Mouse (Mus musculus) cerebellum, adult 9-11 months (tissue): ENCODE measurements around the gene Mrtfb.

Source experiments
- DNase-seq: peaks from one replicate; pipeline ENCODE4 v3.0.0; 2022

Gene Mrtfb

DNA sequence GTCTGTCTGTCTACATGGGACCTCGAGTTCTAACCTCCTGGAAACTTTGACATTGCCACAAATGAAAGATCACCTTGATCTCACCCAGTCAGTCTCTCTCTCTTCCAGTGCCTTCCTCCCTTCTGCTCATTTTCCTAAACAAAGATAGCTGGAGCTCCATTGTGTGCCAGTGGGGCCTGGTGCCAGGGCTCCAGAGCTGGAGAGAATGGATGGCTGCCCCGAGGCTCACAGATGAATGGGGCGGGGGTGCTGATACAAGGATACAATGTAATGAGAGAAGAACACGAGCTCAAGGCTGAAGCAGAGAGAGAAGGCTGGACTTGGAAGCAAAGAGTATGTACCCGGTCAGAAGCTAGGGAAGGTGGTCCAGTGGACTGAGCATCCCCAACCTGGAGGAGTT lies 189.2 kb downstream of the Mrtfb start:
- peak; percentile 22 for DNase-seq

DNA sequence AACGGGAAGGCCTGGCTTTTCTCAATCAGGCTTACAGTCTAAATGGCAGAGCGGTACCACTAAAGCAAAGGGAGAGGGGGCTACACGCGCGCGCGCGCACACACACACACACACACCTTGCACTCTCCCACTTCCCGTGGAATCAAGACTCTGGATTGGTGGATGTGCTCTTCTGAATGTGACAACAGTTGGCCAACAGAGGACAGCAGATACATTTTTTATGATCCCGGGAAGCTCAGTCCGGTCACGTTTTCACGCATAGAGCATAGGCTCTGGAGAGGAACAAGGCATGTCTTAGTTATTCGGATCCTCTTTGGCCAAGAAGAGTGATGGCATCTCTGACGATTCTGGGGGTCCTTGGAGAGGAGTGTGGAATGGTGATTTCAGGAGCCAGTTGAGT lies 190.2 kb downstream of the Mrtfb start:
- peak; percentile 35 for DNase-seq

DNA sequence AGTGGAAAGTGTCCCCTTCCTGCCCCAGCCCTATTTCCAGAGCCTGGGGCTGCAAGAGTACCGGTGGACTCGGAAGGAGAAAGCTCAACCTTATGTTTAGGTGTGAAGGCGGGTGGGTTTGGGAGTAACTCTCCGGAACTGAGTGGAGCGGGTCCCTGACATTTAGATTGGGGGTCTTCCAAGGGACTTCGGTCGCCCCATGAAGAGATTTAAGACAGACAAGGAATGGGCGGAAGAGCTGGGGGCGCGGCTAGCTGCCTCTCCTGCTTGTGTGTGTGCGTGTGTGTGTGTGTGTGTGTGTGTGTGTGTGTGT lies 190.6 kb downstream of the Mrtfb start:
- DNase-seq = no peak

DNA sequence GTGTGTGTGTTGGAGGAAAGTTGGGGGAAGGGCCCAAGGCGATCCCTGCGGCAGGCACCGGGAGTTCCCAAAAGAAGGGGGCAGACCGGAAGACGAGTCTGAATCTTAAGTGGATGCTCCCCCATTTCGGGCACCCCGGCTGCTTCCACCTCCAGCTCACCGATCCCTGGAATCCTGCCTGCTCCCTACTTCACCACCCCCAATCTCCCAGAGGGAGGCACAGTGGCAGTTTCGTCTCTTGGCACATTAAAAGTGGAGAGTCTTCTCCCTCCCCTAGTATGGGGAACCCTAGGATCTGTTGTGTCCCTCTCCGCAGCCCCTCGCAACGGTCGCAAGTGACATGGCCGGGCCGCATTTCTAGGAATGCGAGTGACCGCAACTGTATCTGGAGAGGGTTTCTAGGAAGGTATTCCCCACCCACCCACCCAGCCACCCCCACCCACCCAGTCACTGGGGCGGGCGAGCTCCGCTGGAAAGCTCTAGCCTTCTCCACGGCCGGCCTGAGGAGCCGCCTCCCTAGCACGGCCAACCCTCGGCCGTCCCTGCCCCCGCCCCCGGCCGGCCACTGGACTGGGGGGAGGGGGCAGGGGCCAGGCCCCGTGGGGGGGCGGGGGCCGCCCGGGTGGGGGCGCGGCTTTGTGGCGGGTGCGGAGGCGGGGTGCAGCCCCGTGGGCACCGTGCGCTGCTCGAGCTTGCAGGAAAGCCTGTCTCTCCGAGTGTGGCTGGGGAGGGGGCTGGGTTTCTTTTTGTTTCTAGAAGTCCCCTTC lies 191.2 kb downstream of the Mrtfb start:
- peak; percentile 49 for DNase-seq

DNA sequence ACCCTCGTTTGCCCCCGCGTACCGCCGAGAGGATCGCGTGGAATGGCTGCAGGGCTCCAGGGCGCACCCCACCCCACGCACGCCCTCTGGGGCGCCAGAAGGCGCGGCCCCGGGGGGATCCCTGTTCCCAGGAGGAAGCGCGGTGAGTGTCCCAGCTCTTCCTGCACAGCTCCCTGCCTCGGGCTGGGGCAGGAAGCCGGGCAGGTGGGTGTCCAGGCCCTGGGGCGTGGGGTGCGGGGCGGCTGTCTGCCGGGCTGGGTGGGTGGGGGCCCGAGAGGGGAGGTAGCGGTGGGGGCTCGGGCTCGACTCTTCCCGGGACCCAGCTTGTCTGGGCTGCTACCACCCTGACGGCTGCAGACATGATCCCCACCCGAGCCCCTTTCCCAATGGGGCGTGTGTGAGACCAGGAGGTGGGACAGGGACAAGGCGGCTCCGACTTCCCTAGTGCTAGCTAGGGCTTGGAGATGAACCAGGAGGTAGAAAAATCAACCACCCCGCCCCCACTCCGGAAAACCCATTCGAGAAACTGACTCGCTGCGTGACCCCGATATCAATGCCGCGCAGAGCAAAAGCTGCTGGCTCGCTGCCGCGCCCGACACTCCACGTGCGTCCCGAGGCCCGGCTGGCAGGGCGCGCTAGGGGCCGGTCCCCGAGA lies 191.9 kb downstream of the Mrtfb start:
- DNase-seq = peak; percentile 58

DNA sequence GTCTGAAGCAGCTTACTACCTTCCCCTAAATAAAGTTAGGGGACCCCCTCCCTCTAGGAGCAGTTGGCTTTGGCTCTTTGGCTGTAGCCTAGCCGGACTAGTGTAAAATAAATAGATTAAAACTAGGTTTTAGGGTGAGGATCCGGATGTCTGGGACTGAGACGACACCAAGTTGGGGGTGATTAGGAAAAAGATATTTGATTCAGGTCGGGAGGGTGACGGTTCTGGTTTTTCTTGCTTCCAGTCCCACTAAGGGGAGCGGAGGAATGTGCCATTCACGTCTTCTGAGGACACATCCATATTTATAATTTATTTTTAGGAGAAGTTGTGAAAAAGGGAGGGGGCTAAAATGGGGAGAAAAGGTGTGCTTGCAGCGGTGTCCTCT lies 192.4 kb downstream of the Mrtfb start:
- DNase-seq = no peak

DNA sequence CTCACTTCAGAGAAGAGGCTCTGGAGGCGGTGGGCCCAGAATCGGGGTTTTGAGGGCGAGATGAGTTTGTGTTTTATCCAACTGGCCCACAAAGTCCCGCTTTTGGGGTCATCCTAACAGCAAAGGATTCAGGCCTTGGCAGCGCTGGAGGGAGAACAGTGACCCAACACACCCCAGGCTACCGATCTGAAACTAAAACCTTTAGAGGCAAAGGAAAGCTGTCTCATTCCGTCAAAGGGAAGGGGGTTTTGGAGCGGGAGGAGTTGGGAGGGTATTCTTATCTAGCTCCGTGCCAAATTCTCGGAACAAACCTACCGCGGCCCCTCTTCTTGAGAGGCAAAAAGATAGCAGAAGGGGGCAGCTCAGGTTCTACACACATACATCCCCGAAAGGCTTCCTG lies 193.2 kb downstream of the Mrtfb start:
- DNase-seq = peak; percentile 7

DNA sequence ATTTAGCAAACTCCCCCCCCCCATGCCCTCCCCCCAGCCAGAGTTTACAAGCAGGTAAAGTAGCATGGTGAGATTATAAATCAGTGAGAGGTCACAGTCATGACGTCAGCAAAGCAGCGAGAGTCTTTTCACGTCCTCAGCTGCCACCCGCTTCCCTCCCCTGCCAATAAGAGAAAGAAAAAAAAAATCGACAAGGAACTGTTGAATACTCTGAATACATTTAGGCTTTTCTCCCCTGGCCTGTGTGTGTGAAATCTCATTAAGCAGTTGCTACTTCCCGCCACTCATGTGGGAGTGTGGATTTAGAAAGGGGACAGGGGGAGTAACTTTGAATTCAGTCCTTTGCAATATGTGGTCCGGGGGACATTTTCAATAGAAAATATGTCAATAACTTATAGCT lies 194.6 kb downstream of the Mrtfb start:
- no peak for DNase-seq

DNA sequence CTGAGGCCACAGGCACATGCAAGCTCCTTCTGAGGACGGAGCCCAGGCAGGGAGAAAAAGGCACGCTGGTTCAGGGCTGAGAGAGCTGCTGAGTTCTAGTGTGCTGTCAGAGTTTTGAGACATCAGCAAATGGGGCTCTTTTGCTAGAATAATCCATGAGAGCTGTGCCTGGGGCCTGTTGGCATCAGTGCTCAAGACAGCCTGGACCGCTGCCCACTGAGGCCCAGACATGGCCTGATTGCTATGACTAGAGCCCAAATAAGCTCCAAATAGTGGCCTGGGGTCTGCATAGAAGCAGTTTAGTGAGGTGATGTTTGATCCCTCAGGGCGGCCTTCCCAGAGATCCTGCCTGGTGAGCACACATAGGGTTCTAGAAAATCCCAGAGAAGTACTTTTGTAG lies 195.7 kb downstream of the Mrtfb start:
- peak; percentile 26 for DNase-seq

DNA sequence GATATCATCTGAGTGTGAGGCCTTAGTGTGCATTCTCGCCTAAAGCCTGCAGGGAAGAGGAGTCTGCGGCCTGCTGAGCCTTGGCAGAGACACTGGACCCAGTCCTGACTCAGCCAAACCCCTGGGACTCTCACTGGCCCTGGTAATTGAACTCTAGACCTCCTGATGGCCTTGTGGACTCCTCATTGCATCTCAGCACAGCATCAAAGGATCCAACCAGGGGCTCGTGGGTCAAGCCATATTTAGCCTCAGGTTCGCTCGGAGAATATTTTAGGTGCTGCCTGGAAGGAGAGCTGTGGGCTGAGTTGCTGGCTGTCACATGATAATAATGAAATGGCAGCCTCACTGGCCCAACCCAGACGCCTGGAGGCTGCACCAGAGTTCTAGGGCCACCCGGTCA lies 196.4 kb downstream of the Mrtfb start:
- DNase-seq = no peak

DNA sequence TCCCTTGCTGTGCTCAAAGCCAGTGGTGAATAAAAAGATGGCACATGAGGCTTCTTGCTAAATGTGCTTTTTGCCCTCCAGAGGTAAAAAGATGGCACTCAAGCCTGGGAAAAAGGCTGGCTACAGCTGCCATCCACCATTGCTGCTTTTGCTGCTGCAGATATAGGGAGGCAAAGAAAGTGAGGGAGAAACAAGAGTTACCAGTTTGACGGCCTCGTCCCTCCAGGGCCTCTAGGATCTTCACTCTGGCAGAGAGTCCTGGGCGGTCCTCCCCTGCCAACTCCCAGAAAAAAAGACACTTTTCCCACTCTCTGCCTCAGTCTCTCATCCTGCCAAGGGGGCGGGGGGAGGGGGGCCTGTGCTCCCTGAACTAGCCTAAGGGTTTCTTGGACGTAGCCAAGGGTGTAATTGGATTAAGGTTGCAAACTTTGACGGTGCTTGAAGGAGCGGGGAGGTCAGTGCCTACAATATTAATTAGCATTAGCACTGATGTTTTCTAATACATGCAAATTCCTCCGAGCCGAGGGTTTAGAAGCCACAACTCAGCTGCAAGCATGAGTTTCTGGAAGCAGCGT lies 197.8 kb downstream of the Mrtfb start:
- no peak for DNase-seq

DNA sequence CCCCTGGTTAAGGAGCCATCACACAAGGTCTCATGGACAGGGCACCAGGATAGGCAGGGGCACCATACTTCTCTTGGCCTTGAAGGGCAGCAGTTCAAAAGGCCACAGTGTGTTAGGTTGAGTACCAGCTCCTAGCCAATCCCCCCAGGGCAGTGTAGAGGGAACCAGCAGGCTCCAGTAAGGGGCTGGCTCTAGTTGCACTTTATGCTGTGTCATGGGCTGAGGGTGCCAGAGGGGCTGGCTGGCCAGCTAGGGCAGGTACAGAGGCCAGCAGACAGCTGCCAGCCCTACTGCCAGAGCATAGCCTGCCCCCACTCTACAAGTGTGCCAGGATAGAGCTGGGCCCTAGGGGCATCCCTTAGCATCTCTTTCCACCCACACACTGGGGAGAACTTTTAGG lies 199.3 kb downstream of the Mrtfb start:
- DNase-seq = no peak

DNA sequence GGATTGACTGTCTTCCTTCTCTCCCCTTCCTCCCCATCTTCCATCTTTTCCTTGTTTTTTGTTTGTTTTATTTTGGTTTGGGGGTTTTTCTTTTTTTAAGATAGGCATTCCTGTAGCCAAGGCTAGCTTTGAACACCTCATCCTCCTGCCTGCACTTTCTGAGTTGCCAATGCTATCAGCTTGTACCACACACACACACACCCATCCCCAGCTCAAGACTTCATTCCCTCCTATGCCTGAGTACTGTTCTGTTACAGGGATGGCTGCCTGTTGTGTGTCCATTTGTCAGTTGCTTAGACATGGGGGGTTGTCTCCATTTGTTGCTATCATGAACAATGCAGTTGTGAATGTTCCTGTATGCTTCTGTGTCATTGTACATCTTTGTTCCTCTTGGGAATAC lies 202.3 kb downstream of the Mrtfb start:
- DNase-seq = no peak

DNA sequence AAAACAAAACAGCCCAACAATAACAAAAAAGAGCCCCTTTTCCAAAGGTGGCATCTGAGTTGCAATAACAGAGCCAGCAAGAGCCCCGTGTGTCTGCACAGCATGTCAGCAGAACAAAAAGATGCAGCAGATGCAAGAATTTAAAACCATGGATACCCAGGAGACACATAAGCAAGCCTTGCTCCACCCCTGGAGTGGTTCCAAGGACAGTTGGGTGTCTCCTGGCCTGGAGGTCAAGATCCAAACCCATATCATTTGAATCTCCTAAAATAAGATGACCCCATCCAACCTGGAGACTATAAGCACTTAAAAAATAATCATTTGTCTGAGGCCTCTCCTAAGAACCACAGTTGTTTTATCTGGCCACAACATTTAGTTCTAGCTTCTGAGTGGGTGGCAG lies 203.8 kb downstream of the Mrtfb start:
- no peak for DNase-seq

DNA sequence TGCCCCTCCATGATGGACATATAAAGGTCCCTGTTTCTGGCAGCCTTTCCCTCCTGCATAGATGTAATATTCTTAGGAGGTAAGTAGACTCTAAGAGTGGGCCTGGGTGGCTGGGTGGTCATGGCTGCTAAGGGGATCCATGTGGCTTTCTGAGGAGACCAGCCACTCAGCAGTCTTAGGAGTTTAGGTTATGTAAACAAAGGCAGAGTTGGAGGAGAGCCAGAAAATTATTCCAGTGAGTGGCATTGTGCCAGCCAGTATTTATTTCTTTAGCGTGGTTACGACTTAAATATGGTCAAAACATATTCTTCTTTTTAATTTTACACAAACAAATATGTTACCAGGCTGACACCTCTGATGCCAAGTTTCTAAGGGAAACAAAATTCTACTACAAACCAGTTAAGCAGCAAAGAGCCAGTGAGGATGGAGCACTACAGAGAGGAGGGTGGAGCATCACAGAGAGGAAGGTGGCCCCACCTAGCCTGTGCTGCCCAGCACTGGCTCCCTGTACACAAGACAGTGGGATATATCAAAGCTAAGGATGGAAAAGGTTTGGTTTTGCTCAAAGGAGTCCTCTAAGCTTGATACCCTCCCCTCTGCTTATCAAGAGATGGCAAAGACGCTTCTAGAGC lies 204.6 kb downstream of the Mrtfb start:
- no peak for DNase-seq

DNA sequence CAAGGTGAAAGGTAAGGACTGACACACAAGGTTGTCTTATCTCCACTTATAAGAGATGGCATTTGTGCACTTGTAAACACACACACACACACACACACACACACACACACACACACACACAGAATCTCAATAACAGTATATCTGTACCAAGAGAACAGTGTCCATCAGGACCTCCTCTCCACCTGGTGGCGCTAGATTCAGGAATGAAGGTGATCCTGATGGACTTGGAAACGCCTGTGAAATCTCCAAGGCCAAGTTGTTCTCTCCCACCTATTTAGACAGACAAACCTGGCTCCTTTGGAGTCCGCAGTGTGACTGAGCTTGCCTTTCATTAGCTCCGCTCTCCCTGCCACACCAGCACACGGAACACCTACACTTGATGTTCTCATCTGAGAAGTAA lies 208.4 kb downstream of the Mrtfb start:
- no peak for DNase-seq
